Mouse (Mus musculus) thymus, adult 2 months (tissue): ENCODE results near the gene Dmrta2. TPM values are rescaled to one million over a fixed set of nuclear protein-coding genes. Genes with fewer than 3 reads are reported as not detected.
A peak's percentile ranks its signal among the peaks of the same experiment; 100 is the strongest.

ENCODE experiments used
- DNase-seq: peaks from one replicate; pipeline ENCODE4 v3.0.0; 2021
- H3K27ac ChIP-seq: fragments of 200-500 bp; 2 replicates; pipeline ENCODE4 v1.5.1; 2012; ENCODE audit warnings: low read length, control low read depth; ENCODE audit not compliant: control insufficient read depth, insufficient read depth
- H3K27me3 ChIP-seq: fragments of 200-500 bp; 2 replicates; pipeline ENCODE4 v1.6.1; 2012; ENCODE audit warnings: mild to moderate bottlenecking, low read length, moderate library complexity, mixed read lengths; ENCODE audit not compliant: control insufficient read depth, insufficient read depth
- H3K36me3 ChIP-seq: fragments of 200-500 bp; 2 replicates; pipeline ENCODE4 v1.6.1; 2012; ENCODE audit warnings: mild to moderate bottlenecking, low read length, moderate library complexity; ENCODE audit not compliant: control insufficient read depth, insufficient read depth
- H3K4me1 ChIP-seq: fragments of 200-500 bp; replicated peaks from 2 replicates; pipeline ENCODE4 v1.6.1; 2012; ENCODE audit warnings: low read length; ENCODE audit not compliant: control insufficient read depth, insufficient read depth
- H3K4me3 ChIP-seq: fragments of 200-500 bp; 2 replicates; pipeline ENCODE4 v1.5.1; 2012; ENCODE audit warnings: mild to moderate bottlenecking, low read length, control low read depth, moderate library complexity; ENCODE audit not compliant: control insufficient read depth, insufficient read depth
- CTCF ChIP-seq: fragments of 200-500 bp; IDR thresholded peaks from 2 replicates; pipeline ENCODE4 v1.5.1; 2012; ENCODE audit warnings: mild to moderate bottlenecking, control low read depth, low read length, moderate library complexity, borderline replicate concordance; ENCODE audit not compliant: control insufficient read depth, poor library complexity, insufficient read depth; ENCODE audit errors: extremely low read depth
- POLR2A ChIP-seq: fragments of 200-500 bp; IDR thresholded peaks from 2 replicates; pipeline ENCODE4 v1.6.1; 2012; ENCODE audit warnings: mild to moderate bottlenecking, low read length, control low read depth, moderate library complexity; ENCODE audit not compliant: control insufficient read depth, poor library complexity, insufficient read depth; ENCODE audit errors: extremely low read depth
- WGBS: fragments of 180-500 bp; shearing (Covaris S2); methylation state at CpG from one replicate; pipeline ENCODE4 v1.1.7; 2018; 5-methylcytosine and 5-hydroxymethylcytosine counted together
- polyA plus RNA-seq: library from polyadenylated mRNA; depleted of rRNA; stranded (reverse); fragments of >200 nt; gene quantifications from 2 replicates; pipeline ENCODE4 v1.2.3, GENCODE M21; 2012; rRNA removed

Gene Dmrta2
- polyA plus RNA-seq = 0.67 and 0.74 TPM in 2 replicates

GRCm38 (mm10) chr4:109977148-109978067 lies at the start of gene Dmrta2:
TSS of gene Dmrta2 (plus strand) at chr4:109978053.
- Histone ChIP-seq H3K27ac (no peak within 1 kb of the TSS), H3K36me3 (no peaks in the 10 kb centered on the region), H3K4me3 (no peak within 1 kb of the TSS), H3K4me1 (no peaks in the 10 kb centered on the region; the same call in 1 of the 2 replicates), H3K27me3 (peaks cover 37% of the 10 kb centered on the region)
- TF ChIP-seq POLR2A (no peak), CTCF (no peak)
- DNase-seq = no peak
- WGBS = 4% methylated on average over 64 of the region's 64 CpGs

GRCm38 (mm10) chr4:109929058-109929457 lies 48.8 kb upstream of the Dmrta2 start:
- Histone ChIP-seq H3K4me1 (no peaks in the 10 kb centered on the region), H3K27ac (no peak overlapping the region), H3K4me3 (no peak overlapping the region), H3K36me3 (0 out of 2 replicates have a peak, but pooled peaks cover 3% of the 10 kb centered on the region), H3K27me3 (no peaks in the 10 kb centered on the region)
- TF ChIP-seq CTCF (no peak), POLR2A (no peak)
- DNase-seq = no peak
- WGBS = 98% methylated on average over 1 of the region's 1 CpGs

DNA sequence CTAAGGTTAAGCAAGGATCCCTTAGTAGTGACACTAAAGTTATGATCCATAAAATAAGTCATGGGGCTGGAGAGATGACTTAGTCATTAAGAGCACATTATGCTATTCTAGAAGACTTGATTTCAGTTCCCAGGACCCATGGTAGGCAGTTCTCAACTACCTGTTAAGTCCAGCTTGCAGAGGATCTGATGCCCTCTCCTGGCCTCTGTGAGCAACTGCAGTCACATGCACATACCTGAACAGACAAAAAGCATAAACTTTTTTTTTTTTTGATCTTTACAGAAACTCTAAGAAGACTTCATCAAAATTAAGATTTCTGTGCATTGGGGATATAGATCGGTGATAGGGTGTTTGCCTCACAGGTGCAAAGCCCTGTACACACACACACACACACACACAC lies 47.4 kb upstream of the Dmrta2 start:
- no peak for TF ChIP-seq POLR2A
- no peak for TF ChIP-seq CTCF
- no peak overlapping the region for H3K27ac ChIP-seq
- H3K4me3 ChIP-seq = no peak overlapping the region
- 95% methylated on average over 1 of the region's 1 CpGs for WGBS
- no peaks in the 10 kb centered on the region for H3K27me3 ChIP-seq
- H3K36me3 ChIP-seq = 0 out of 2 replicates have a peak, but pooled peaks cover 3% of the 10 kb centered on the region
- H3K4me1 ChIP-seq = no peaks in the 10 kb centered on the region
- DNase-seq = peak; percentile 17

DNA sequence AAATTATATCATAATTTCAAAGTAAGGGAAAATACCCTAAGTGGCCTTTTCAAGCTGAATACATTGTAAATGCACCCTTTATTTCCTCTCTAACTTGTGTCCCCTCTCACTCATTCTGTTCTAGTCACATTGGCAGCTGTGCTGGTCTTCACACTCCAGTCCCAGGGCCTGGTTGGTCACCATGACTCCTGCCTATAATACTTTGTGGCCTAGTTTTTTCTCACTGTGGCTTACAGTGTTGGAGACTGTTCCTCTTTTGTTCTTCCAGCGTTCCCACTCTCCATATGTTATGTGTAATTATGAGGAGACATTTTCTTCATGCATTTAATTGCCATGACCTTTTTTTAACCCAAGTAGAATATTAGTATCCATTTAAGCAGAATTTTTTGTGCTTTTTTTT lies 46.9 kb upstream of the Dmrta2 start:
- H3K4me1 ChIP-seq = no peaks in the 10 kb centered on the region
- WGBS = 100% methylated on average over 1 of the region's 1 CpGs
- no peak overlapping the region for H3K27ac ChIP-seq
- no peak overlapping the region for H3K4me3 ChIP-seq
- TF ChIP-seq CTCF (no peak), POLR2A (no peak)
- no peaks in the 10 kb centered on the region for H3K27me3 ChIP-seq
- 0 out of 2 replicates have a peak, but pooled peaks cover 3% of the 10 kb centered on the region for H3K36me3 ChIP-seq
- DNase-seq = no peak

DNA sequence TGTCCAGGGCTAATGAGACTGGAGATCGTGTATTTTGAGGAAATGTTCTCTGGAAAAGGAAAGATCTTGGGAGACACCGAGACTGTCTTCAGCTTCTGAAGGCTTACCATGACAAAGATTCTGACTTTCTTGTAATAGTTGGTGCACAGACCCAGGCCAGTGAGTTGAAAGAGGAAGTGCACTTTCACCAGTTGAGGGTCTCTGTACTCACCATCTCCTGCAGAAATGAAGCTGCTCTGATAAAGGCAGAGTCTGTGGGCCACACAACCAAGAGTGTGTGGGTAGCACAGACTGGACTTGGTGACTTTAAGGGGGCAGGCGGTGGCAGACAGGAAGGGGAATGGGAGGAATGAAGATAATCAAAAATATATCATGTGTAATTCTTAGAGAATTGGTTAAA lies 41.3 kb upstream of the Dmrta2 start:
- H3K27ac ChIP-seq = no peak overlapping the region
- H3K27me3 ChIP-seq = no peaks in the 10 kb centered on the region
- no peak for DNase-seq
- H3K36me3 ChIP-seq = no peaks in the 10 kb centered on the region
- WGBS = 98% methylated on average over 3 of the region's 3 CpGs
- no peak overlapping the region for H3K4me3 ChIP-seq
- no peak for TF ChIP-seq CTCF
- TF ChIP-seq POLR2A = no peak
- H3K4me1 ChIP-seq = no peaks in the 10 kb centered on the region

DNA sequence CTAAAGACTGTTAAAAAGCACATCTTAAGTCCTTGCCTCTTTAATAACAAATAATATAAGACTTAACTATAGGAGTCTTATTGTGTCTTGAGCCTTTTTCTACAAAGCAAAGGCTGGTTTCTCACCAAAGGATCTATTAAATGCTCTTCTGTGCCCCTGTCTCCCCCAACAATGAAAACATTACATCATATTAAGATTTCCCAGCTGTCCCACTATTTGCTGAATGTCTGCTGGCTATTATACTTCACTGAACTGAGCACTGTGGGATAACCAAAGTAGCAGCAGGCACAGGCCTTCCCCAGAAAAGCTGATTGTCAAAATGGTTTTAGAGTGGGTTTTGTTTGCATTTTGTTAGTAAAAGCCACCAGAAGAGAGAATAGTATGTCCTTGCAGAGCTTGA lies 38.6 kb upstream of the Dmrta2 start:
- TF ChIP-seq POLR2A = no peak
- TF ChIP-seq CTCF = no peak
- no peaks in the 10 kb centered on the region for H3K27me3 ChIP-seq

More for the DNA sequence above, 38.6 kb upstream of the Dmrta2 start:
- DNase-seq = no peak
- no peaks in the 10 kb centered on the region for H3K4me1 ChIP-seq
- H3K36me3 ChIP-seq = no peaks in the 10 kb centered on the region
- H3K4me3 ChIP-seq = no peak overlapping the region
- no peak overlapping the region for H3K27ac ChIP-seq
